Mouse (Mus musculus): ENCODE data around the gene Rfx7. TPM values are rescaled to one million over a fixed set of nuclear protein-coding genes. Genes with fewer than 3 reads are reported as not detected.

The Rfx7 gene
- polyA plus RNA-seq, 1 experiment = 43.9 TPM

DNA sequence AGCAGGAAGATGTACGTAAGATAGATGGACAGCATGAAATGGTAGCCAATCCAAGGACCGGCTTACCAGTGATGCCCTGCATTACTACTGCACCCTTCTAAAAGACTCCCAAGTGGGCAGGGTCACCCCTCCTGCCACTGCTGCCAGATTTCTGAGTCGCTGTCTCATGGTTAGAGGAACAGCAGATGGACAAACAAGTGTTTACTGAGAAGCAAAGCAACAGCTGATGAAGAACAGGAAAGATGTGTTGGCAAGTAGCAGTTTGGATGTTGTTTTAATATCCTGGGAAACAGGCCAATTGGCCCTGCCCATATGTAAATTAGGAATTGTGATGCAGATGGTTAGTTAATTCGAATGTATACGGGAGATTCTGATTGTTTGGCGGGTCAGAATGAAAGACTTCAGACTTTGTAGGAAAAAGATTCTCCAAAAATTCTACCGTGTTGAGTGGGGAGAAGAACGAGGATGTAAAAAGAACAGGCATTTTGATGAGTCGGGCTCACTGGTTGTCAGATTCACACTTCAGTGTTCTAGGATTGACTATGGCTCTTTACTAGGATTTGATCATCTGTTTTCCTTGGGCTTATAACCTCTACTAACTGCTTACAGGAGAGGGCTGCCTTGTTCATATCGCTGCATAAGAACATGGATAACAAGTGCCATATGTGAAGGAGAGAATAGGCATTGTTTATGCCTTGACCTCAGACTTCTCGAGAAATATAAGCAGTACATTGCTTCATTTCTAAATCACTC lies 19.6 kb upstream of the Rfx7 start:
- WGBS = 36% methylated on average over 11 of the region's 11 CpGs
- no peak overlapping the region for H3K27ac ChIP-seq (ENCODE audit: insufficient read depth, low read depth, low read length)

DNA sequence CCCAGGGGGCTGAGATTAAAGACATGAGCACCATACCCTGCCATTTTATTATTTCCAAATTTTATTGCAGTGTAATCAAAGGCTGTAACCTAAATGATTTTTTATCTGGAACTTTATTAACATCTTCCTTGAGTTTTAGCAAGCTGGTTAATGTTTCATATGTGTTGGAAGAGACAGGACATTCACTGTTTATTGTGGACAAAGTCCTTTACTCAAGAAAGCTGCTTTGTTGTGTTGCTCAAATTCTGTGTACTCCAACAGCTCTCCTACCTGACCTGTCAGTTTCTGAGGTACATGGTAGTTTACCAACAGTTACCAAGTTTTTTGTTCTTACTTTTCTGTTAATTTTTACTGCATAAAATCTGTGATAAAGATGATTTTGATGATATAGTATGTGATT lies 16.7 kb upstream of the Rfx7 start:
- Histone ChIP-seq H3K4me3 (ENCODE audit: insufficient read depth, low read depth, low read length) (no peak overlapping the region), H3K27ac (ENCODE audit: insufficient read depth, low read depth, low read length) (no peak overlapping the region), H3K4me1 (ENCODE audit: control insufficient read depth, insufficient read depth, low read length) (no peaks in the 10 kb centered on the region)
- TF ChIP-seq POLR2A (IDR thresholded peaks at IDR 0.05; ENCODE audit: insufficient read depth, low read depth, low read length) (no peak), CTCF (IDR thresholded peaks at IDR 0.05; ENCODE audit: insufficient read depth, low read depth, low read length) (no peak)

More for the DNA sequence above, 19.6 kb upstream of the Rfx7 start:
- no peak for TF ChIP-seq CTCF (IDR thresholded peaks at IDR 0.05; ENCODE audit: insufficient read depth, low read depth, low read length)
- no peak for TF ChIP-seq POLR2A (IDR thresholded peaks at IDR 0.05; ENCODE audit: insufficient read depth, low read depth, low read length)
- no peak overlapping the region for H3K4me3 ChIP-seq (ENCODE audit: insufficient read depth, low read depth, low read length)
- no peaks in the 10 kb centered on the region for H3K4me1 ChIP-seq (ENCODE audit: control insufficient read depth, insufficient read depth, low read length)

DNA sequence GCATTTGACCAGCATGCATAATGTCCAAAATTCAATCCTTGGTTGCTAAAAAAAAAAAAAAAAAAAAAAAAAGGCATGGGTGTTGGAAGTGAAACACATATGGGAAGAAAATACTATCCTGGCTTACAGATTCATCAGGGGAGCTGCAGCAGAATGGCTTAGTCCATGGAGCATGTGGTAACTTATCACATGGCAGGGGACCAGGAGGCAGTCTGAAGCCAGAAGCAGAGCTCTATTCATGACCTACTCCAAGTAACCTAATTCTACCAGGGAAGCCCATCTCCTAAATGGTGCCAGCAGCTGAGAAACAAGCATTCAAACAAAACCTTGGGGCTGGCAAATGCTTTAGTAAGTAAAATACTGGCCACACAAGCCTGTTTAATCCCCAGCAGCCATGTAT lies 12.8 kb upstream of the Rfx7 start:
- H3K4me1 ChIP-seq (ENCODE audit: control insufficient read depth, insufficient read depth, low read length) = no peaks in the 10 kb centered on the region
- TF ChIP-seq POLR2A (IDR thresholded peaks at IDR 0.05; ENCODE audit: insufficient read depth, low read depth, low read length) (no peak), CTCF (IDR thresholded peaks at IDR 0.05; ENCODE audit: insufficient read depth, low read depth, low read length) (no peak)
- no peak overlapping the region for H3K4me3 ChIP-seq (ENCODE audit: insufficient read depth, low read depth, low read length)
- no peak overlapping the region for H3K27ac ChIP-seq (ENCODE audit: insufficient read depth, low read depth, low read length)

DNA sequence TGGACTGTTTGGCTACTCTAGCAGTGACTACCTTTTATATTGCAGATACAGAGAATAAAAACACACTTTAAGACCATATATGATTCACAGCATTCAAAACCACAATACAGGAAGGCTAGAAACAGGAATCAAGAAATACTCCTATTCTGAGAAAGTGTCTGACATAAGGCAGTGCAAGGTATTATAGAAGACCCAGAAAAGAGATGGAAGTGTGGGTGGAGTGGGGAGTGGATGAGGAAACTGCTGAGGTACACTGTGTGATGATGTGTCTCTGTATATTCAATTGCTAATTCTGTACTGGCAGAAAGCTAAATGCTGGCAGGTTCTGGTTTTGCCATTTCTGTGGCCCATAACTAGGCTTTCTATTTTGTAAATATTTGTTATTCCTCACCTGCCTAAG lies 11.2 kb upstream of the Rfx7 start:
- Histone ChIP-seq H3K4me3 (ENCODE audit: insufficient read depth, low read depth, low read length) (no peak overlapping the region), H3K27ac (ENCODE audit: insufficient read depth, low read depth, low read length) (no peak overlapping the region), H3K4me1 (ENCODE audit: control insufficient read depth, insufficient read depth, low read length) (no peaks in the 10 kb centered on the region)
- no peak for TF ChIP-seq POLR2A (IDR thresholded peaks at IDR 0.05; ENCODE audit: insufficient read depth, low read depth, low read length)
- no peak for TF ChIP-seq CTCF (IDR thresholded peaks at IDR 0.05; ENCODE audit: insufficient read depth, low read depth, low read length)

DNA sequence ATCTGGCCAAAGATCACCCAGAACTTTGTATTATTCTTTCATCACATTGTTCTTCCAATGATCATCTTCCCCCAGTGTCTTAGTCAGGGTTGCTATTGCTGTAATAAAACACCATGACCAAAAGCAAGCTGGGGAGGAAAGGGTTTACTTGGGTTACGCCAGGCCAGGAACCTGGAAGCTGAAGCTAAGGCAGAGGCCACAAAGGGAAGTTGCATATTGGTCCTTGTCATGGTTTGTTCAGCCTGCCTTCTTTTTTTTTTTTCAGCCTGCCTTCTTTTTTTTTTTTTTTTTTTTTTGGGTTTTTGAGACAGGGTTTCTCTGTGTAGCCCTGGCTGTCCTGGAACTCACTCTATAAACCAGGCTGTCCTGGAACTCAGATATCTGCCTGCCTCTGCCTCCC lies 5.9 kb upstream of the Rfx7 start:
- 90% methylated on average over 1 of the region's 1 CpGs for WGBS
- Histone ChIP-seq H3K4me1 (ENCODE audit: control insufficient read depth, insufficient read depth, low read length) (peaks cover 5% of the 10 kb centered on the region), H3K27ac (ENCODE audit: insufficient read depth, low read depth, low read length) (no peak overlapping the region), H3K4me3 (ENCODE audit: insufficient read depth, low read depth, low read length) (no peak overlapping the region)
- no peak for TF ChIP-seq CTCF (IDR thresholded peaks at IDR 0.05; ENCODE audit: insufficient read depth, low read depth, low read length)
- no peak for TF ChIP-seq POLR2A (IDR thresholded peaks at IDR 0.05; ENCODE audit: insufficient read depth, low read depth, low read length)

DNA sequence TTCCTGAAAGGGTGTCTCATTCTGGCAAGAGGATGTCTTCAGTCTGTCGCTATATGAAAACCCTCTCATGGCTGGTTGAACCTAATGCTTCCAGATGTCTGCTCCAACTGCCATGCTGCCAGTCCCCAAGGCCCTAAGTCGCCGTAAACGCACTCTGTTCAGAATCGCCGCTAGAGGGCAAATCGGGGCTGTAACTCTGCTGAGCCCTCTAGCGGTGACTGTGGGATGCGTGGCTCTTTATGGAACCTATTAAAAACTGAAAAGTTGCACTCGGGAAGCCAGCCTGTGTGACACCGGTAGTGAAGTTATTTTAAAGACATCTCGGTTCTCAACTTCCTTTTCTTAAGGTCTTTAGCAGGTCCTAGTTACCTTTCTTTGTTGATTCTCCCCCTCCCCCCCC lies 1.8 kb upstream of the Rfx7 start:
- H3K27ac ChIP-seq (ENCODE audit: insufficient read depth, low read depth, low read length) = no peak overlapping the region
- under 1% methylated on average over 12 of the region's 12 CpGs for WGBS
- TF ChIP-seq CTCF (IDR thresholded peaks at IDR 0.05; ENCODE audit: insufficient read depth, low read depth, low read length) = peak; percentile 100
- no peak for TF ChIP-seq POLR2A (IDR thresholded peaks at IDR 0.05; ENCODE audit: insufficient read depth, low read depth, low read length)
- H3K4me1 ChIP-seq (ENCODE audit: control insufficient read depth, insufficient read depth, low read length) = peaks cover 8% of the 10 kb centered on the region
- H3K4me3 ChIP-seq (ENCODE audit: insufficient read depth, low read depth, low read length) = no peak overlapping the region

DNA sequence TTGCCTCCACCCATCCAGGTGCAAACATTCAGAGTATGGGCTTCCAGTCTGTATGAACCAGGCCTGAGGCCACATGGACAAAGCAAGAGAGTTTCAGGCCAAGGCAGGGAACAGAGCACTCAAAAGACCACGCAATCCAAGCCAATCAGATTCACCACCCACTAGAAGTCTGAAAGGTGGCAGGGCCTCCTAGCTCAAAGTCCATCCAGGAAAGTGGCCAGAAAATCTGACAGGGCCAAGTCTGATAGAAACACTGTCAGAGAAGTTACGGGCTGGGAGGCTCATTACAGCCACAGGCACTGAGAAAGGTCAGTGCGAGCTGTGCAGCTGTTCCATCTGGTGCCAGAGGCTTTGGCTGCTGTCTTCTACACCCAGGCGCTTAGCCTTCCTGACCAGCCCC lies 1.2 kb upstream of the Rfx7 start:
- Histone ChIP-seq H3K27ac (ENCODE audit: insufficient read depth, low read depth, low read length) (peak overlapping the region; percentile 54), H3K4me3 (ENCODE audit: insufficient read depth, low read depth, low read length) (peak overlapping the region; percentile 100), H3K4me1 (ENCODE audit: control insufficient read depth, insufficient read depth, low read length) (peaks cover 8% of the 10 kb centered on the region)
- TF ChIP-seq POLR2A (IDR thresholded peaks at IDR 0.05; ENCODE audit: insufficient read depth, low read depth, low read length) (no peak), CTCF (IDR thresholded peaks at IDR 0.05; ENCODE audit: insufficient read depth, low read depth, low read length) (no peak)
- 11% methylated on average over 4 of the region's 4 CpGs for WGBS

DNA sequence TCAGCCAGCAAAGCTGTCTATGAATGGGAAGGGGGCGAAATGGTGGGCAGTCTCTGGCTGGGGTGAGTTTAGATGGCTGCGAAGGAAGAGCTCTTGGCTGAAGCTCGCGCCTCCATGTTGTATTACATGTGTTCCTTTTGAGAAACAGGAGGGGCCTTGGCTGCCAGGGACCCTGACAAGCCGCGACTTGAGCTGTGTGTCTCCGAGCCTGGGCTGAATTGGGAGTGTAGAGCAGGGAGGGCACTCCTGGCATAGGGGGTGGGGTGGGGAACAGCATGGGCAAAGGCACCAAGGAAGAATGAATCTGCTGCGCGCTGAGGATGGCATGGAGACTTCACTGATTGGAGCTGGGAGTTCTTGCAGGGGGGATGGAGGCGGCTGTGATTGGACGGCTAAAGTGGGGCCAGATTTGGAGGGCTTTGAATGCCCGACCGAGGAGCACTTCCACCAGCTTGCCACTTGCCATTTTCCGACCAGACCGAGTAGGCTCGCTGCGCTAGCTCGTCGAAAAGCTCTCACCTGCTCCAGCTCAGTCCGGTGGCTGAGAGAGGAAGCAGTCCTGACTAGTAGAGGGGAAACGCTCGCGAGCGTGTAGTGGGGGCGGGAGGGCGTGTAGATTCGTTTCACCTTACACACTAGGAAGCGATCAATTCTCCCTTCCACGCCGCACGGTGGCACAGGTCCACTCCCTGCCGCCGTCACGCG lies 597 bp upstream of the Rfx7 start:
- peak overlapping the region; percentile 100 for H3K4me3 ChIP-seq (ENCODE audit: insufficient read depth, low read depth, low read length)
- TF ChIP-seq CTCF (IDR thresholded peaks at IDR 0.05; ENCODE audit: insufficient read depth, low read depth, low read length) = no peak; the same call in 1 of the 2 replicates
- TF ChIP-seq POLR2A (IDR thresholded peaks at IDR 0.05; ENCODE audit: insufficient read depth, low read depth, low read length) = peak; percentile 40; the same call in 1 of the 2 replicates
- H3K4me1 ChIP-seq (ENCODE audit: control insufficient read depth, insufficient read depth, low read length) = peaks cover 8% of the 10 kb centered on the region
- WGBS = 0% methylated on average over 35 of the region's 35 CpGs
- peak overlapping the region; percentile 69 for H3K27ac ChIP-seq (ENCODE audit: insufficient read depth, low read depth, low read length)

DNA sequence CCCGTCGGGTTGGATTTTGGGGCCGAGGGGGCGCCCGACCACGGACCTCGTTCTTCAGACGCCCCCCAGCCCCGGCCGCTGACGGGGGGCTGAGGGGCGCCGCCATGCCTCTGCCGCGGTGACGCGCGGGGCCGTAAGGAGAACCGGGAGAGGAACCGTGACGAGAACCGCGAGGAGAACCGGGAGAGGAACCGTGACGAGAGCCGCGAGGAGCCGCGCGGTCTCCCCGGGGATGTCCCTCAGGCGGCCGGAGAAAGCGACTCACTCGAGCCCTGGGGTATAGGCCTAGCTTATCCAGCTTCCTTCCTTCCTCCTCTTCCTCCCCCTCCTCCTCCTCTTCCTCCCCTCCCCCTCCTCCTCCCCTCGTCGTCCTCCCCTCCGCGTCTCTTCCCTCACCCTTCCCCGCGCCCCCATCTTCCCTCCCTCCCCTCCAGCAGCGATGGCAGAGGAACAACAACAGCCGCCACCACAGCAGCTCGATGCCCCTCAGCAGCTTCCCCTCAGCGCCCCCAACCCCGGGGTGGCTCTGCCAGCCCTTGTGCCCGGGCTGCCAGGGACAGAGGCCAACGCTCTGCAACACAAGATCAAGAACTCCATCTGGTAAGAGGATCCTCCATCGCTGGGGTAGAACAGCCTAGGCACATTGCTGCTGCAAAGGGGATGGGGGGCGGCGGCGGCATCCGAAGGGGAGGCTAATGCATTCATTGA lies 495 bp downstream of the Rfx7 start:
- Histone ChIP-seq H3K4me1 (ENCODE audit: control insufficient read depth, insufficient read depth, low read length) (peaks cover 8% of the 10 kb centered on the region), H3K4me3 (ENCODE audit: insufficient read depth, low read depth, low read length) (peak overlapping the region; percentile 100), H3K27ac (ENCODE audit: insufficient read depth, low read depth, low read length) (peak overlapping the region; percentile 98)
- under 1% methylated on average over 53 of the region's 55 CpGs for WGBS
- TF ChIP-seq POLR2A (IDR thresholded peaks at IDR 0.05; ENCODE audit: insufficient read depth, low read depth, low read length) (no peak; the same call in 1 of the 2 replicates), CTCF (IDR thresholded peaks at IDR 0.05; ENCODE audit: insufficient read depth, low read depth, low read length) (no peak)

All from olfactory bulb, adult 2 months (tissue).